ENCODE assay signal across 9 mouse cellular contexts in genomic region chr5:77487837-77488827, GRCm38 (mm10).
DNase-seq lines count a peak whose midpoint lies in the region; ATAC-seq and TF ChIP-seq lines count a peak whose summit lies in the region.
"Had no signal": no experiment of that assay in that cellular context is flagged by ENCODE, and none has a peak within 500 bp of the region (broad histone marks: within the 10 kb centered on the region; RNA-seq: fewer than 3 reads in every experiment).

No protein-coding gene starts in this region.

- H3K4me3 ChIP-seq in lung, postnatal 0 days (ENCODE audit: low read depth, low read length) = no peak overlapping the region; the same call in 1 of the 2 replicates
- peak overlapping the region; percentile 31 for H3K4me3 ChIP-seq in limb, embryonic 10.5 days

- no peak overlapping the region for H3K9ac ChIP-seq in lung, postnatal 0 days (replicated peaks; ENCODE audit: low read depth)
- H3K9ac ChIP-seq: liver, embryonic 14.5 days had no signal

- no peaks in the 10 kb centered on the region for H3K9me3 ChIP-seq in lung, postnatal 0 days (ENCODE audit: low read length)
- H3K9me3 ChIP-seq in limb, embryonic 10.5 days (replicated peaks) = no peaks in the 10 kb centered on the region

- TF ChIP-seq CTCF in lung, postnatal 0 days (IDR thresholded peaks at IDR 0.05) = no peak

- no peaks in the 10 kb centered on the region for H3K27me3 ChIP-seq in lung, postnatal 0 days (replicated peaks; ENCODE audit: insufficient read depth, low read length)
- H3K27me3 ChIP-seq in limb, embryonic 10.5 days (ENCODE audit: low read depth, poor library complexity, severe bottlenecking) = no peaks in the 10 kb centered on the region

- peak; percentile 64; the same call in 1 of the 2 replicates for ATAC-seq in frontal cortex, adult (ENCODE audit: low TSS enrichment)
- ATAC-seq in lung, postnatal 0 days = no peak

- peak overlapping the region; percentile 33 for H3K4me2 ChIP-seq in lung, postnatal 0 days (replicated peaks; ENCODE audit: low read depth, low read length)

- DNase-seq in frontal cortex, postnatal 14 days (ENCODE audit: low spot score in 2 of 2) = no peak
- DNase-seq in lung, postnatal 0 days (ENCODE audit: low spot score) = no peak
- no peak for DNase-seq in lung, postnatal 4 days
- DNase-seq in limb, embryonic 10.5 days (ENCODE audit: low spot score) = peak; percentile 73
- DNase-seq in right cerebral cortex, postnatal 25 days = peak; percentile 14
- DNase-seq in gastrocnemius, postnatal 25 days = no peak
- DNase-seq in thymus, postnatal 4 days = no peak

- H3K27ac ChIP-seq in lung, postnatal 0 days (ENCODE audit: low read length) = no peak overlapping the region
- H3K27ac ChIP-seq in limb, embryonic 10.5 days = peak overlapping the region; percentile 91
- H3K27ac ChIP-seq: liver, embryonic 14.5 days had no signal

- TF ChIP-seq EP300 in lung, postnatal 0 days (IDR thresholded peaks at IDR 0.05) = no peak

- H3K36me3 ChIP-seq in lung, postnatal 0 days (ENCODE audit: insufficient read depth, low read length) = no peaks in the 10 kb centered on the region
- H3K36me3 ChIP-seq in limb, embryonic 10.5 days = no peaks in the 10 kb centered on the region

- no peaks in the 10 kb centered on the region for H3K4me1 ChIP-seq in lung, postnatal 0 days (ENCODE audit: insufficient read depth, low read depth, low read length)
- H3K4me1 ChIP-seq in limb, embryonic 10.5 days = peaks cover 41% of the 10 kb centered on the region

- 27% methylated on average over 19 of the region's 19 CpGs for WGBS in lung, postnatal 0 days
- WGBS in limb, embryonic 10.5 days = 8% methylated on average over 19 of the region's 19 CpGs

Comparison
In these comparisons a context has a peak if more than half of its experiments do, and no peak if none do; other contexts are left out.
1. DNase-seq: peak in limb, embryonic 10.5 days (single experiment) and right cerebral cortex, postnatal 25 days (single experiment); none in frontal cortex, postnatal 14 days (0 of 2), lung, postnatal 0 days (single experiment), lung, postnatal 4 days (0 of 2), gastrocnemius, postnatal 25 days (single experiment) and thymus, postnatal 4 days (single experiment).